Mouse (Mus musculus) small intestine, adult 2 months (tissue): ENCODE measurements around the gene Kif19a. TPM values are rescaled to one million over a fixed set of nuclear protein-coding genes. Genes with fewer than 3 reads are reported as not detected.
A peak's percentile ranks its signal among the peaks of the same experiment; 100 is the strongest.

Source experiments
- H3K27ac ChIP-seq: fragments of 200-500 bp; 2 replicates; pipeline ENCODE4 v1.5.1; 2012; ENCODE audit warnings: low read depth, low read length, control low read depth, inconsistent platforms; ENCODE audit not compliant: insufficient read depth
- H3K27me3 ChIP-seq: fragments of 200-500 bp; 2 replicates; pipeline ENCODE4 v1.6.1; 2012; ENCODE audit warnings: mild to moderate bottlenecking, moderate library complexity, low read length, inconsistent platforms; ENCODE audit not compliant: control insufficient read depth, insufficient read depth
- H3K36me3 ChIP-seq: fragments of 200-500 bp; 2 replicates; pipeline ENCODE4 v1.6.1; 2012; ENCODE audit warnings: mild to moderate bottlenecking, low read length, control low read depth, inconsistent platforms; ENCODE audit not compliant: control insufficient read depth, insufficient read depth
- H3K4me1 ChIP-seq: fragments of 200-500 bp; 2 replicates; pipeline ENCODE4 v1.6.1; 2012; ENCODE audit warnings: low read length, inconsistent platforms, mixed read lengths; ENCODE audit not compliant: control insufficient read depth, insufficient read depth, insufficient read length
- H3K4me3 ChIP-seq: fragments of 200-500 bp; 2 replicates; pipeline ENCODE4 v1.5.1; 2012; ENCODE audit warnings: low read depth, mild to moderate bottlenecking, control low read depth, inconsistent platforms, low read length, moderate library complexity
- CTCF ChIP-seq: fragments of 200-500 bp; IDR thresholded peaks from 2 replicates; pipeline ENCODE4 v1.5.1; 2012; ENCODE audit warnings: low read depth, mild to moderate bottlenecking, control low read depth, inconsistent platforms, low read length, moderate library complexity, mixed read lengths; ENCODE audit not compliant: insufficient replicate concordance, insufficient read length; ENCODE audit errors: extremely low read depth
- POLR2A ChIP-seq: fragments of 200-500 bp; IDR thresholded peaks from 2 replicates; pipeline ENCODE4 v1.6.1; 2012; ENCODE audit warnings: low read depth, mild to moderate bottlenecking, control low read depth, inconsistent platforms, low read length, moderate library complexity
- WGBS: fragments of 180-500 bp; shearing (Covaris S2); methylation state at CpG from one replicate; pipeline ENCODE4 v1.1.7; 2018; 5-methylcytosine and 5-hydroxymethylcytosine counted together
- polyA plus RNA-seq: library from polyadenylated mRNA; depleted of rRNA; stranded (reverse); fragments of >200 nt; gene quantifications from 2 replicates; pipeline ENCODE4 v1.2.3, GENCODE M21; 2012; rRNA removed

Gene Kif19a
- polyA plus RNA-seq, 1 experiment, result 1.7 TPM

DNA sequence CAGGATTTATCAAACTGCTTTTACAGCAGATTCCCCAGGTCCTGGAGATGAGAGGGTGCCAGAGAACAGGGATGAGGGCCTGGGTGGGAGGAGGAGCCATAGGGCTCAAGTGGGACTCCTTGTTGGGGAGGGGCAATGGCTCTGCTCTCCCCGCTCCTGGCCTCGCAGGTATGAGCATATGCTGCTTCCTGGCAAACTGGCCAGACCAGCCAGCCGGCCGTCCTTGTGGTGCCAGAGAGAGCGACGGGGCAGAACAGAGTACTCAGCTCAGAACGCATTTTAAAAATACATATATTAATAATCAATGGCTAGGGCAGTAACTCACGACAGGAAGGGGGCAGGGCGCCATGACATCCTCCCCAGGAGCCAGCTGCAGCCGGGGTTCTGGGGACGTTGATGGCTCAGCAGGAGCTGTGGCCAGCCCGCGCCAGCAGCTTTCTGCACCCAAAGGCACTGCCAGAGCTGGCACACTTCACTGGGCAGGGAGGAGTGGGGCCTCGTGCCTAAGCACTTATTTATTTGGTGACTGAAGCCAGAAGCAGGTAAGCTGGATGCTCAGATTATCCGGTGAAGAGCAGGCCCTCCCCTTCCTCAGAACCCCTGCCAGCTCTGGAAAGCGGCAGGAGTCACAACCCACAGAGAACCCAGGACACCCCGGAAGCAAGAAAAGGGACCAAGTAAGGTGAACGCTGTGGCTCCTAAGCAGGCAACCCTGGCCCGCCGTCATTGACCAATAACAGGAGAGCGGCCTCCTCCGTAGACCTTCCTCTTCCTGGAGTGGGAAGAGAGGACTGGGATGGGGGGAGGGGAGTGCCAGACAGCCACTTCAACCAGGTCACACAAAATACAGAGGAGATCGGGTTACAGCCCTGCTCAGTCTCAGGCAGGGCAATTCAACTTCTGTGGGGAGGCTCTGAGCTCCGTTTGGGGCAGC lies 64.6 kb downstream of the Kif19a start:
- TF ChIP-seq POLR2A (no peak), CTCF (no peak)
- Histone ChIP-seq H3K4me3 (peak overlapping the region; percentile 32), H3K27me3 (no peaks in the 10 kb centered on the region), H3K36me3 (no peaks in the 10 kb centered on the region), H3K27ac (peak overlapping the region; percentile 9; the same call in 1 of the 2 replicates), H3K4me1 (0 out of 2 replicates have a peak, but pooled peaks cover 2% of the 10 kb centered on the region)
- WGBS, result 10% methylated on average over 24 of the region's 24 CpGs

GRCm38 (mm10) chr11:114830433-114830773 lies 65.2 kb downstream of the Kif19a start:
- 53% methylated on average over 8 of the region's 8 CpGs for WGBS
- H3K4me3 ChIP-seq, result 0 out of 2 replicates have a peak overlapping the region, but pooled peaks have one; percentile 32

GRCm38 (mm10) chr11:114833166-114833565 lies 68.0 kb downstream of the Kif19a start:
- Histone ChIP-seq H3K27me3 (no peaks in the 10 kb centered on the region), H3K27ac (no peak overlapping the region), H3K4me1 (0 out of 2 replicates have a peak, but pooled peaks cover 2% of the 10 kb centered on the region), H3K36me3 (no peaks in the 10 kb centered on the region), H3K4me3 (no peak overlapping the region)
- TF ChIP-seq POLR2A (no peak), CTCF (no peak)
- WGBS, result 37% methylated on average over 5 of the region's 5 CpGs

More at GRCm38 (mm10) chr11:114830433-114830773, 65.2 kb downstream of the Kif19a start:
- H3K27me3 ChIP-seq, result no peaks in the 10 kb centered on the region
- H3K27ac ChIP-seq, result no peak overlapping the region
- no peaks in the 10 kb centered on the region for H3K36me3 ChIP-seq
- TF ChIP-seq POLR2A (no peak), CTCF (no peak)
- H3K4me1 ChIP-seq, result 0 out of 2 replicates have a peak, but pooled peaks cover 2% of the 10 kb centered on the region

Other genes with a start within 250 kb of the Kif19a start
- 103 and 130 TPM in 2 replicates for gene Rpl38, start 96.9 kb upstream of the Kif19a start, polyA plus RNA-seq
- gene Ttyh2, start 90.0 kb upstream of the Kif19a start, polyA plus RNA-seq, result 63.4 and 130 TPM in 2 replicates
- 0.30 and 0.56 TPM in 2 replicates for gene Dnaic2, start 38.0 kb upstream of the Kif19a start, polyA plus RNA-seq
- gene Btbd17, start 30.6 kb downstream of the Kif19a start, polyA plus RNA-seq, result 0.44 and 0.52 TPM in 2 replicates
- gene Gpr142, start 33.5 kb downstream of the Kif19a start, polyA plus RNA-seq, result 0.10 TPM in 1 of 2 replicates, not detected in the other
- 4.4 TPM in 2 replicates for gene Gprc5c, start 85.8 kb downstream of the Kif19a start, polyA plus RNA-seq
- 0.76 and 0.91 TPM in 2 replicates for gene Cd300a, start 124.7 kb downstream of the Kif19a start, polyA plus RNA-seq
- 0.46 and 0.77 TPM in 2 replicates for gene Cd300lb, start 169.0 kb downstream of the Kif19a start, polyA plus RNA-seq
- gene Cd300c, start 203.8 kb downstream of the Kif19a start, polyA plus RNA-seq, result 0.37 TPM in 1 of 2 replicates, not detected in the other
- gene Cd300ld, start 224.5 kb downstream of the Kif19a start, polyA plus RNA-seq, result 1.2 and 1.5 TPM in 2 replicates
- 3.1 and 5.1 TPM in 2 replicates for gene Cd300c2, start 236.5 kb downstream of the Kif19a start, polyA plus RNA-seq